In genomic region chr17:28018776-28019175, GRCm38 (mm10) we compare ENCODE assay signal across 10 mouse cellular contexts.
DNase-seq lines count a peak whose midpoint lies in the region; ATAC-seq and TF ChIP-seq lines count a peak whose summit lies in the region.
"Had no signal": no experiment of that assay in that cellular context is flagged by ENCODE, and none has a peak within 500 bp of the region (broad histone marks: within the 10 kb centered on the region; RNA-seq: fewer than 3 reads in every experiment).

No protein-coding gene starts in this region.

- no peak for TF ChIP-seq CTCF in lung, adult 2 months (IDR thresholded peaks at IDR 0.05; ENCODE audit: insufficient read depth, low read length)

- DNase-seq in cerebellum, adult 11-12 months, result peak; percentile 63
- no peak for DNase-seq in cerebellum, postnatal 4 days (ENCODE audit: low spot score in 2 of 2)
- DNase-seq in hindbrain, embryonic 10.5 days (ENCODE audit: low spot score), result no peak
- no peak for DNase-seq in hindbrain, embryonic 11.5 days (ENCODE audit: low spot score)
- DNase-seq in brain, adult 2 months (ENCODE audit: low read depth, low spot score), result peak; percentile 77
- DNase-seq in lung, adult 2 months, result no peak
- DNase-seq: adrenal gland, postnatal 10 days; left cerebral cortex, postnatal 4 days had no signal

- TF ChIP-seq POLR2A in lung, adult 2 months (IDR thresholded peaks at IDR 0.05; ENCODE audit: borderline replicate concordance, extremely low read depth, low read depth, low read length), result no peak

- H3K4me1 ChIP-seq in hindbrain, embryonic 10.5 days (replicated peaks), result peaks cover 94% of the 10 kb centered on the region
- peaks cover 19% of the 10 kb centered on the region for H3K4me1 ChIP-seq in hindbrain, embryonic 11.5 days (replicated peaks; ENCODE audit: control insufficient read depth, insufficient read depth, low read length)
- peaks cover 80% of the 10 kb centered on the region for H3K4me1 ChIP-seq in hindbrain, embryonic 13.5 days (replicated peaks)
- H3K4me1 ChIP-seq in intestine, embryonic 15.5 days (replicated peaks), result peaks cover 42% of the 10 kb centered on the region
- H3K4me1 ChIP-seq in lung, adult 2 months (ENCODE audit: control insufficient read depth, insufficient read depth, low read length), result peaks cover 61% of the 10 kb centered on the region

- 61% methylated on average over 11 of the region's 11 CpGs for WGBS in hindbrain, embryonic 10.5 days
- WGBS in hindbrain, embryonic 11.5 days, result 59% methylated on average over 11 of the region's 11 CpGs
- 56% methylated on average over 11 of the region's 11 CpGs for WGBS in hindbrain, embryonic 13.5 days
- WGBS in intestine, embryonic 15.5 days, result 52% methylated on average over 11 of the region's 11 CpGs
- 52% methylated on average over 11 of the region's 11 CpGs for WGBS in lung, adult 2 months

- no peak overlapping the region for H3K4me3 ChIP-seq in hindbrain, embryonic 10.5 days
- H3K4me3 ChIP-seq in hindbrain, embryonic 11.5 days (ENCODE audit: low read depth, low read length), result no peak overlapping the region
- no peak overlapping the region for H3K4me3 ChIP-seq in hindbrain, embryonic 13.5 days
- no peak overlapping the region for H3K4me3 ChIP-seq in intestine, embryonic 15.5 days (replicated peaks)
- H3K4me3 ChIP-seq in lung, adult 2 months (replicated peaks; ENCODE audit: extremely low read depth, low read depth, low read length), result no peak overlapping the region

- H3K27me3 ChIP-seq in hindbrain, embryonic 10.5 days (ENCODE audit: insufficient read depth, poor library complexity, severe bottlenecking), result no peaks in the 10 kb centered on the region
- H3K27me3 ChIP-seq in hindbrain, embryonic 11.5 days (ENCODE audit: control insufficient read depth, insufficient read depth, low read length), result no peaks in the 10 kb centered on the region
- no peaks in the 10 kb centered on the region for H3K27me3 ChIP-seq in hindbrain, embryonic 13.5 days
- no peaks in the 10 kb centered on the region for H3K27me3 ChIP-seq in intestine, embryonic 15.5 days (replicated peaks)

- no peak overlapping the region for H3K9ac ChIP-seq in hindbrain, embryonic 11.5 days (ENCODE audit: low read depth, low read length)
- H3K9ac ChIP-seq in hindbrain, embryonic 13.5 days, result peak overlapping the region; percentile 40; the same call in 1 of the 2 replicates
- H3K9ac ChIP-seq in intestine, embryonic 15.5 days, result no peak overlapping the region

- ATAC-seq in hindbrain, embryonic 11.5 days (ENCODE audit: low FRiP score), result no peak
- no peak for ATAC-seq in hindbrain, embryonic 13.5 days (ENCODE audit: low FRiP score)
- no peak for ATAC-seq in intestine, embryonic 15.5 days

- H3K36me3 ChIP-seq in hindbrain, embryonic 10.5 days, result peaks cover 4% of the 10 kb centered on the region
- H3K36me3 ChIP-seq in hindbrain, embryonic 11.5 days (ENCODE audit: control insufficient read depth, insufficient read depth, low read length), result no peaks in the 10 kb centered on the region
- H3K36me3 ChIP-seq in hindbrain, embryonic 13.5 days, result no peaks in the 10 kb centered on the region
- H3K36me3 ChIP-seq in intestine, embryonic 15.5 days, result no peaks in the 10 kb centered on the region

- peak overlapping the region; percentile 83 for H3K27ac ChIP-seq in hindbrain, embryonic 10.5 days
- no peak overlapping the region; the same call in 1 of the 2 replicates for H3K27ac ChIP-seq in hindbrain, embryonic 11.5 days (ENCODE audit: low read depth, low read length)
- 0 out of 2 replicates have a peak overlapping the region, but pooled peaks have one; percentile 58 for H3K27ac ChIP-seq in hindbrain, embryonic 13.5 days
- H3K27ac ChIP-seq in intestine, embryonic 15.5 days, result no peak overlapping the region

- no peak overlapping the region for H3K4me2 ChIP-seq in hindbrain, embryonic 11.5 days (replicated peaks; ENCODE audit: low read depth, low read length)
- H3K4me2 ChIP-seq in hindbrain, embryonic 13.5 days, result no peak overlapping the region
- no peak overlapping the region for H3K4me2 ChIP-seq in intestine, embryonic 15.5 days (replicated peaks)

- H3K9me3 ChIP-seq in hindbrain, embryonic 10.5 days, result no peaks in the 10 kb centered on the region
- no peaks in the 10 kb centered on the region for H3K9me3 ChIP-seq in hindbrain, embryonic 11.5 days (ENCODE audit: control insufficient read depth, low read length)
- no peaks in the 10 kb centered on the region for H3K9me3 ChIP-seq in hindbrain, embryonic 13.5 days
- no peaks in the 10 kb centered on the region for H3K9me3 ChIP-seq in intestine, embryonic 15.5 days

Comparison
In these comparisons a context has a peak if more than half of its experiments do, and no peak if none do; other contexts are left out.
1. DNase-seq: peak in cerebellum, adult 11-12 months (single experiment) and brain, adult 2 months (single experiment); none in cerebellum, postnatal 4 days (0 of 2), hindbrain, embryonic 10.5 days (single experiment), hindbrain, embryonic 11.5 days (single experiment) and lung, adult 2 months (single experiment).
2. H3K27ac ChIP-seq: peak in hindbrain, embryonic 10.5 days (single experiment) and hindbrain, embryonic 13.5 days (single experiment); none in hindbrain, embryonic 11.5 days (single experiment) and intestine, embryonic 15.5 days (single experiment).